Mouse (Mus musculus): ENCODE data around the gene Arpc4.

- no peak for TF ChIP-seq CTCF (IDR thresholded peaks at IDR 0.05; ENCODE audit: extremely low read depth, insufficient read depth, low read length)
- TF ChIP-seq POLR2A (IDR thresholded peaks at IDR 0.05; ENCODE audit: extremely low read depth, insufficient read depth, low read length): no peak
Observed at GRCm38 (mm10) chr6:113361476-113361875, 16.4 kb upstream of the Arpc4 start.
